Mouse (Mus musculus): ENCODE measurements around the gene Fam98c.
"Not testable (repeated sequence)": the region's sequence is repeated elsewhere in the genome, so short reads cannot be mapped to it uniquely, and the experiment has no call there.

The Fam98c gene

DNA sequence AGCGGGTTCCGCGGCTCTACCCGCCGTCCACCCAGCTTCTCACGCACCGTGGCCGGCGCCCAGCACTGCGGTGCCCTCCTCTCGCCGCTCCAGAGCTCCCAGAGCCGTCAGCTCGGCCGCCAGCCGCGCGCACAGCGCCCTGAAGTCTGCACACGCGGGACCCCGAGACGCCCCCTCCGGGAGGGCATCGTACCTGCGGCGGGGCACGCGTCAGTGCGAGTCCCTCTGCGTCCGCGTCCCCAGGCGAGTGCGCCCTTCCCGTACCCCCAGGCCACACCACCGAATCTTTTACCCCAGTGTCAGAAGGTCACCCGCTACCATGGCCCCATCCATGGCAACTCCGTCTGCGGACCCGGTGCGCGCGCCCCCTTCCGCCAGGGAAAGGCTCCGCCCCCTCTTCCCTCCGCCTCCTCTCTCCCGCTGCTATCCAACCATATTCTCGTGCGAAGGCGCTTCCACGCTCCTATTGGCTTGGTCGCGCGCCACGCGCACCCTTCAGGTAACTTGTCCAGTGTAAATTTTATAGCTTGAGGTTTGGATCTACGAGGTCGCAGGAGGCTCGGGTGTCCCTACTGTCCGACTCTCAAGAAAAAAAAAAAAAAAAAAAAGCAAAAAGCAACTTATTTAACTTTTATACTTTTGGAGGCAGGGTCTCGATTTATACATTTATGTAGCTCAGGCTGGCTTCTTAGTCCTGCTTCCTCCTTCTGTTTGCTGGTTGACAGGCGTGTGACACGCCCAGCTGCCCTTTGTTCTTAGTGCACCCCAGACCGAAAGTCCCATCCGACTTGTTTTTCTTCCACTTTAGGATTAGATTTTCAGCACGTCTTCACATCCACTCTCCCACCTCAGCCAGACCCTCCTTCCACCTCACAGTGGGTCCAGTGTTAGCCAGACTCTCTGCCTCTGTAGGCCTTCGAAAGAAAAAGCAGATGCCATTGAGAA is at the start of gene Fam98c:
Gene Fam98c (minus strand): TSS at position 397 of the 945 bp plus-strand sequence.
- DNase-seq (ENCODE audit: low spot score) = peak; percentile 86

GRCm38 (mm10) chr7:29202577-29202976 is 46.5 kb upstream of the Fam98c start:
- no peak for DNase-seq (ENCODE audit: low spot score)

DNA sequence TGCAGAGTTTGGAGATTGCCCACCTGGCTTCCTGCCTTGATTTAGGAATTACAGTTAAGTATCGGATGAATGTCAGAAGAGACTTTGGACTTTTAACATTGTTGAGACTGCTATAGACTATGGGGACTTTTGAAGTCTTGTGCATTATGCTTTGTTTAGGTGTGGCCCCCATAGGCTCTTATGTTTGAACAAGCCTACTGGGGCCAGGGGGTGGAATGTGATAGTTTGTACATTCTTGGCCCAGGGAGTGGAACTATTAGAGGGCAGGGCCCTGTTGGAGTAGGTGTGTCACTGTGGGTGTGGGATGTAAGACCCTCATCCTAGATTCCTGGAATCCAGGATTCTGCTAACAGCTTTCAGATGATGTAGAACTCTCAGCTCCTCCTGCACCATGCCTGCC is 38.2 kb upstream of the Fam98c start:
- not testable (repeated sequence) for DNase-seq (ENCODE audit: low spot score)

GRCm38 (mm10) chr7:29181323-29181722 is 25.3 kb upstream of the Fam98c start:
- not testable (repeated sequence) for DNase-seq (ENCODE audit: low spot score)

- no peak for DNase-seq (ENCODE audit: low spot score)
Observed at GRCm38 (mm10) chr7:29180854-29181236, 24.8 kb upstream of the Fam98c start.

GRCm38 (mm10) chr7:29180077-29180853 is 24.2 kb upstream of the Fam98c start, which contains the start of gene Psmd8:
Gene Psmd8, minus strand, starts transcription at chr7:29180701.
- DNase-seq (ENCODE audit: low spot score) = peak; percentile 98

GRCm38 (mm10) chr7:29179323-29179722 is 23.3 kb upstream of the Fam98c start:
- no peak for DNase-seq (ENCODE audit: low spot score)

DNA sequence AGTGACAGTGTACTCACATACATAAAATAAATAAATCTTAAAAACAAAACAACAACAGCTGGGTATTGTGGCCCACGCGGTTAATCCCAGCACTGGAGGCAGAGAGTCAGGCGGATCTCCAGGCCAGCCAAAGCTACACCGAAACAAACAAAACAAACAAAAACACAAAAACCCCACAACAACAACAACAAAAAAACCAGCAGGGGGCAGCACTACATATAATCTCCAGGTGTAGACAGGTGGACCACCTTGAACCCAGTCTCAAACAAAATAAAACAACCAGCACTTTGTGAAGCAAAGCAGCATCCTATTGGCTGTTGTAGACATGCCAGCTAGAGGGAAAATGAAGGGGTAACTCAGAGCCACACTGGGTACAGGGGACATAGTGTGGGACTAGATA is 22.1 kb upstream of the Fam98c start:
- no peak for DNase-seq (ENCODE audit: low spot score)

DNA sequence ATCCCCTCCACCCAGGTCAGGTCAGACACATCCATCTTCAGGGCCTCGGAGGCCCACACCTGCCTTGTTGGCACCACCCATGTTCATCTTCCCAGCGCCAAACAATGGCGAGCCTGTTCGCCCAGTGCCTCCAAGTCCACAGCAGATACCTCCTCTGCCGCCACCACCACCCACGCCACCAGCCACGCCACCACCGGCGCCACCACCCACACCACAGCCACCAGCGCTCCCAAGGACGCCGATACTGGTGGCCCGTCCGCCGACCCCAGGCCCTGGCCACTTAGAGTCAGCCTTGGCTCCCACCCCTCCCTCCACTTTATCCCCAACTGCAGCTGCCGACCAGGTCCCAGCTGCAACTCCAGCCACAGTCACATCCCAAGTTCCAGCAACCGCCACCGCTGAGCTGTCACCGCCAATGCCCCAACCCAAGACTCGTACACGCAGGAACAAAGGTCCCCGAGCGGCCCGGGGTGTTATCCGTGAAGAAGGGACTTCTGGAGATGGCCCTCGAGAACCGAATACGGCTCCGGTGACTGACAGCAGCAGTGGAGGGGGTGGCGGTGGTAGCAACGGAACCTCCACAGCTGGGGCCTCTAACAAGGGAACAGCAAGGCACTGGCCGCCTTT is 16.5 kb upstream of the Fam98c start:
- DNase-seq (ENCODE audit: low spot score) = no peak

DNA sequence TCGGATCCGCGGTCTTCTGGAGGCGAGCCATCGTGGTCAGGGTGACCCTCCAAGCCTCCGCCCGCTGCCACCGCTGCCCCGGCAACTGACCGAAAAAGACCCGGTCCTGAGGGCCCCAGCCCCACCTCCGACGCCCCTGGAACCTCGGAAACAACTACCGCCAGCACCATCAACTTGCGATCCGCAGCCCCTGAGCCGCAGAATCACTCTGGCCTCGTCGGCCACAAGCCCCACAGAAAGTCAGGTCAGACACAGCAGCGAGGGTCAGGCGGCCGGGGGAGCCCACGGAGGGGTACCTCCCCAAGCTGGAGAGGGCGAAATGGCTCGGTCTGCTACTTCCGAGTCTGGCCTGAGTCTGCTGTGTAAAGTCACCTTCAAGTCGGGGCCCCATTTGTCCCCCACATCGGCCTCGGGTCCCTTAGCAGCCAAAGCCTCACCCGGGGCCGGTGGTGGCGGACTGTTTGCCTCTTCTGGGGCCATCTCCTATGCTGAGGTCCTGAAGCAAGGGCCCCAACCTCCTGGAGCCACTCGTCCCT is 15.6 kb upstream of the Fam98c start:
- DNase-seq (ENCODE audit: low spot score) = no peak

DNA sequence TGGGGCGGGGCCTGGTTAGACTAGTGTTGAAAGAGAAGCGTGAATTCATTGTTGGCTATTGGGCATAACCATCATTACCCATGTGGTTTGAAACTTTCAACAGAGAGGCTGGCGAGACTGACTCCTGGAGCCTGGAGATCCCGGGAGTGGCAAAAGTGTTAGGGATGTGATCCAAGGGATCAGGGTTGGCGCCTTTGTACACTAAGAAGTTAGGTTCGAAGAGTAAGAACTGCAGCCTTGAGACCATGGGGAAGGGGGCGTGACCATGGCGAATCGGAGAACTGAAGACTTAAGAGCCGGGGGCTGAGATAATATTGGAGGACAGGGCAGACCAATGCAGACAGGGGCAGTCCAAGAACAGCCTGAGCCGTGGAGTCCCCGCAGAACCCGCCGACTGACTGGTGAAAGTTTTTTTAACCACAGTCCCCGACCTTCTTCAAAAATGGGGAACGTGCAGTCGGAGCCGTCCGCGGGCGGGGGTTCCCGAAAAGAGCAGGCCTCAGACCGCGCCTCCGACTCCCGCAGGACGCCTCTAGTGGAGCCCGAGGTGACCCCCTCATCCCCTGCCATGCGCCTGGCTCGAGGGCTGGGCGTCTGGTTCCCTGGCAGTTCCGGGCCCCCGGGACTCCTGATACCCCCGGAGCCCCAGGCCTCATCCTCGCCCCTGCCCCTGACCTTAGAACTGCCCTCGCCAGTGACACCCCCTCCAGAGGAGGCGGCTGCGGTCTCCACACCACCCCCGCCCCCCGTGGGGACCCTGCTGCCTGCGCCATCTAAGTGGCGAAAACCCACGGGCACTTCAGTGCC is 14.9 kb upstream of the Fam98c start:
- no peak for DNase-seq (ENCODE audit: low spot score)

- peak; percentile 73 for DNase-seq (ENCODE audit: low spot score)
Observed at GRCm38 (mm10) chr7:29170066-29170754, 14.2 kb upstream of the Fam98c start, which contains the start of the genes Ggn and Spred3. Gene Ggn, plus strand, starts transcription at chr7:29170210. Gene Spred3, minus strand, starts transcription at chr7:29170411.

DNA sequence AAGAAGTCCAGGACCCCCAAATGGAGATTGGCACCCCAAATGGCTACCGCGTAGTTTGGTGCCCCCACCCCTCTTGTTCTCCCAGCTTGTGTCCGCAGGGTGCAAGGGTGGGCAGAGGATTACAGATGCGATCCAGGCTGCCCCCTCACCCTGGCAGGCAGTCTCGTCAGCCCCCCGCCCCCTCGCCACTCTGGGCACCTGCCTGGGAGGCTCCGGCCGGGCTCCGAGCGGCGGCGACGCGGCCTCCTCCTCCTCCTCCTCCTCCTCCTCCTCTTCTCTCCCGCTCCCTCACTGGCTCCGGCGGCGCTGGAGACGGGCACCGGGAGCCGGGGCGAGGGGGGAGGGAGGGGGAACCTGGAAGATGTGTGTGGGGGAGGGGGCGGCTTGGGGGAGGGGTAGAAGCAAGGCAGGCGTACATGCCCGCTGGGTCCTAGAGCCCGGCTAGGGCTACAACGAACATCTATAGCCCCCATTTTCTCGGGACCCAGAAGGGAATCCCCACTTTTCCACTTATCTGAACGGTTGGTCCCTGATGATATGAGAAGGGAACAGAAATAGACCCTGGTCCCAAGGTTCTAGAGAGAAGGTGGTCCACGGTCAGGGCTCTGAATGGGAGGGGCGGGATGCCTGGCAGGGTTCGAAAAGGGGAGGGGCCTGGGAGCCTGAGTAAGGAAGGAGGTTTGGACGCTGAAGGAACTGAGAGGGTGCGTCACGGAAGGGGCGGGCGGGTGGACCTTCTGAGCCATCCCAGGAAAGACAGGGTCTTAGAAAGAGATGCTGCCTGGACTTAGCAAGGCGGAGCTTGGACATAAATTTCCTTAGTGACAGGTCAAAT is 13.4 kb upstream of the Fam98c start:
- DNase-seq (ENCODE audit: low spot score) = peak; percentile 83

DNA sequence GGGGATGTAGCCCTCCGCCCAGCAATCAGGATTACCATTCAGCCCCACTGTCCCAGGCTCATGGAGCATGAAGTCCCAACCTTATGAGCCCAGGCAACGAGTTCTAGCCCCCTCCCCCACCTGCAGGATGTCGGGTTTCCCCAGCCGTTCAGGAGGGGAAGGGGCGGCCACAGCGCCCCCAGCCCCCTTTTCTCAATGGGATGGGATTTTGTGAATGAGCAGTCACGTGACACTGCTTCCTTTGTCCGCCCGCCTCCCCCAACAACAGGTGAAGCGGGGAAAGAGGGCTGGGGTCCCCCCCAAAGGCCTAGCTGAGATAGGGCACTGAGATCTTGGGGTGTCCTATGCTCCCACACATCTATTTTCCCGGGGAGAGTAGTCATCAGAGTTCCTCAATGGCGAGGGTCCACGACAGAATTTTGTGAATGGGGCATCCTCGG is 12.8 kb upstream of the Fam98c start:
- DNase-seq (ENCODE audit: low spot score) = peak; percentile 64

GRCm38 (mm10) chr7:29168121-29168695 is 12.2 kb upstream of the Fam98c start:
- DNase-seq (ENCODE audit: low spot score) = peak; percentile 40

DNA sequence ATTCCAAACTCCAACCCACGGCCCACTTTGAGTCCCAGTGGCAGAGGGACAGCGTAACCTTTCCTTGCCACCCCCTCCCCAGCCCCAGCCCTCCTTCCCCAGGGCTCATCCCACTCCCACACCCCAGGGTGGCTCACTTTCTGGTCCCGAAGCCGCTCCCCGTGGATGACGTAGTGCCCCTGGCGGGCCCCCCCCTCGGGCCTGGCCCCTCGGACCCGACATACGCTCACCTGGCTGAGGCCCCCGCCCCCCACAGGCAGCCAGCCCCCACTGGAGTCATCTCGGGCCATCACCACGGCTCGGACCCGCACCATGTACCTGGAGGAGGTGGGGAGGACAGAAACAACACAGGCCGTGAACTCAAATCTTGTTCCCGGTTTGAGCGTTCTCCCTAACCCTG is 11.6 kb upstream of the Fam98c start:
- DNase-seq (ENCODE audit: low spot score) = no peak

DNA sequence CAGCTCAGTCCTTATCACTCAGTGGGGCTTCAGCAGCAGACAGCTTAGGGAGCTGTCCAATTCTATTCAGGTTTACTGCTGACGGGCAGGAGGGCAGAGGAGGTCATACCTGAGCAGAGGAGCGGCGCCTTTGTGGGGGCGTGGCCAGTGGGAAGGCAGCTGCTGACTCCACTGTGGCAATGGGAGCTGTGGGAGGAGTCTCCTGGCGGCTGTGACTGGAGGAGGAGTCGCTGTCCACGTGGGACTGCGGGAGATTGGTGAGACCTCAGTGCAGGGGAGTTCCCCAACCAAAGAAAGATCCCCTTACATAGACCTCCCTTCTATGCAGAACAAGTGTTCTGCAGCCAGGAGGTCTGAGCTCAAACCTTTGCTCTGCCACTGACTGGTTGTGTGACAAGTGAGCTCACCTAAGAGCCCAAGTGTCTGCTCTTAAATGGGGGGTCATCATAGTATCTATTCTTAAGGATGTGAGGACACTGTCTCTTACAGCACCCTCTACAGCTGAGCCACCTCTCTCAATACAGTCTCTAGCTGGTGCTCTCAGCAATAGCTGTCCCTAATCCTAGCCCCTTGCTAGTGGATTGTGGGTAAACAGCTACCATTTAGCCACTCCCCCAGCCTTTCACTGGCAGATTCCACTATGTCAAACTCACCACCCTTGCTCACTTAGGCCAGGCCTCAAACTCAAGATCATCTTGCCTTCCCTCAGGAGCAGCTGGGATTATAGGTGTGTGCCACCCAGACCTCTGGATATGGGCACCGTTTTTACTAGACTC is 6.9 kb upstream of the Fam98c start:
- DNase-seq (ENCODE audit: low spot score) = no peak

DNA sequence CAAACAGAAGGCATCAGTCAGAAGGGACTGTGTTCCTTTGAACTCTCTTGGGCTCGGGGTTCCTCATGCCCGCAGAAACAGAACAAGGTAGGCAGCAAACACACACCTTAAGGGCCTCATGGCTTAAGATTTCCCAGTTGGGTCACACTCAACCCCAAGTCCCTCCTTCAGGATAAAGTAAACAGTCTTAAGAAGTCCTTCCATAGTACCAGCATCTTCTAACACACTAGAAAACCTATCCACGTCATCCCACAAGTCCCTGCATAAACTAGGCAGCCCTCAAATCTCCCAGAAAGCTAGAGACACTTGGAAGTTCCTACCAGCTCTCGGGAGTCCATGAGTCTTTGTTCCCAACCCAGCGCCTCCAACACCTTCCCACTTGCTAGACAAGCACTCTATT is 6.3 kb upstream of the Fam98c start:
- DNase-seq (ENCODE audit: low spot score) = no peak
